Mouse (Mus musculus) stomach, adult 2 months (tissue): ENCODE measurements around the gene Slc6a5. TPM values are rescaled to one million over a fixed set of nuclear protein-coding genes. Genes with fewer than 3 reads are reported as not detected.

Experiments used
- polyA plus RNA-seq: library from polyadenylated mRNA; depleted of rRNA; stranded (reverse); fragments of >200 nt; gene quantifications from 2 replicates; pipeline ENCODE4 v1.2.3, GENCODE M21; 2012; rRNA removed

Gene Slc6a5
- polyA plus RNA-seq = not detected in 2 replicates

DNA sequence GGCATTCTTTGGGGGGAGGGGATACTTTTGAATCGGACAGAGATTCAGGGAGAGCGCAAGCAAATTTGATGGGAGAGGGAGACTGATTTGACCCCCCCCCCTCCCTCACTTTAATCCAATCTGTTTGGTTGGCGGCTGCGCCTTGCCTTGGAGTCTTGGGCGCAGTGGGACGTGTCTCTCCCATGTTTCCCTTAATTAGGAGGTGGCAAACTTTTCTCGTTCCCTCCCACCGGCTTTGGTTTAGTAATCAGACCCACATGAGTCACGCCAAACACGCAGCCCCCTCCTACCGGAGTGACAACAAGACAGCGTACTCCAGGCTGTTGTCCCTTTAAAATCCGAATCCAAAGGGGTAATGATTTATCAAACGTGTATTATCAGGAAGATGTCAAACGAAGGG is at the start of gene Slc6a5:
Gene Slc6a5, plus strand, starts transcription at position 297 of the 400 bp plus-strand sequence.

DNA sequence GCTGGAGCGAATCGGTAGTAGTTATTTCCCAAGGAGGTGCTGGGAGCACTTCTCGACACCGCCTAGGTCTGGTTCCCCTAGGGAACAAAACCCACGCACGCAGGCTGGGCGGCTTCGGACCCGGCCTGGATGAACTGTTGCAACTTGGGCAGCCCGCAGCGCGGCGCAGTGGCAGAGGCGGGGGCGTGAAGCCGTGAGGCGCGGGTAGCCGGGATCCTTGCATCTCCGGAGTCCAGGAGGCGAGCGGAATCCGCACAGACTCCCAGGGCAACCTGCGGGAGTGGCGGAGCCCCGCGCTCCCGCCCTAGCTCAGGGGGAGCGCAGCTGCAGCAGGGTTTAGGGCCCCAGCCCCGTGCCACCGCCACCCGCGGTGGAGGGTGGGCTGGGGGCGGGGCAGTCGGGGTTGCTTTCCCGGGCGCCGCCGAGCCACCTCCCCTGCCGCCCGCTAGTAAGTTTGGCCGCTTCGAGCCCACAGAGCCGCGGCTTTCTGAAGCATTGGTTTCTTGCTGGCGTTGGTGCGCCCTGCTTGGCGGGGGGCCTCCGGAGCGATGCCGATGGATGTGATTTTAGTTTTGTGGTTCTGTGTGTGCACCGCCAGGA is 65.0 kb downstream of the Slc6a5 start, which contains the start of gene Nell1:
Gene Nell1, plus strand, starts transcription at position 24 of the 600 bp plus-strand sequence.

Other genes starting within 250 kb of the Slc6a5 start
- gene Htatip2, start 151.0 kb upstream of the Slc6a5 start, polyA plus RNA-seq = 9.0 and 12.9 TPM in 2 replicates
- gene Prmt3, start 131.8 kb upstream of the Slc6a5 start, polyA plus RNA-seq = 7.2 and 23.9 TPM in 2 replicates
- 0.15 and 0.17 TPM in 2 replicates for gene Nell1, start 64.7 kb downstream of the Slc6a5 start, polyA plus RNA-seq